Mouse (Mus musculus) right cerebral cortex, postnatal 25 days (tissue): ENCODE measurements around the gene Pla2g4a.

ENCODE experiments used
- DNase-seq: peaks from one replicate; pipeline ENCODE4 v3.0.0; 2022

Pla2g4a gene

GRCm38 (mm10) chr1:149840961-149841416, 120.1 kb downstream of the Pla2g4a start:
- DNase-seq, result no peak

- DNase-seq, result no peak
These were observed 120.7 kb downstream of the Pla2g4a start for GRCm38 (mm10) chr1:149840312-149840930.

GRCm38 (mm10) chr1:149836496-149836895, 124.6 kb downstream of the Pla2g4a start:
- no peak for DNase-seq

- no peak for DNase-seq
These were observed 127.2 kb downstream of the Pla2g4a start for GRCm38 (mm10) chr1:149833876-149834275.

GRCm38 (mm10) chr1:149832952-149833351, 128.1 kb downstream of the Pla2g4a start:
- no peak for DNase-seq

GRCm38 (mm10) chr1:149832514-149832913, 128.6 kb downstream of the Pla2g4a start:
- DNase-seq, result no peak

- DNase-seq, result no peak
These were observed 130.0 kb downstream of the Pla2g4a start for GRCm38 (mm10) chr1:149831100-149831499.

- no peak for DNase-seq
These were observed 147.3 kb downstream of the Pla2g4a start for GRCm38 (mm10) chr1:149813616-149814345.

- DNase-seq, result no peak
These were observed 151.6 kb downstream of the Pla2g4a start for GRCm38 (mm10) chr1:149809527-149809926.
